Mouse (Mus musculus) T-cell, adult 2 months (primary cell): ENCODE results near the gene Ddr2.
"Not testable (repeated sequence)": the region's sequence is repeated elsewhere in the genome, so short reads cannot be mapped to it uniquely, and the experiment has no call there.

Source experiments
- DNase-seq: peaks from one replicate; pipeline ENCODE4 v3.0.0; 2022; ENCODE audit warnings: low spot score

Gene Ddr2

GRCm38 (mm10) chr1:170039402-170039801 is 71.2 kb downstream of the Ddr2 start:
- DNase-seq, result no peak

- no peak for DNase-seq
Measured at GRCm38 (mm10) chr1:170035575-170035974, 75.0 kb downstream of the Ddr2 start.

GRCm38 (mm10) chr1:170034961-170035360 is 75.6 kb downstream of the Ddr2 start:
- DNase-seq, result no peak

GRCm38 (mm10) chr1:170031656-170032055 is 78.9 kb downstream of the Ddr2 start:
- no peak for DNase-seq

GRCm38 (mm10) chr1:170014784-170015183 is 95.8 kb downstream of the Ddr2 start:
- no peak for DNase-seq

GRCm38 (mm10) chr1:170010716-170011505 is 99.7 kb downstream of the Ddr2 start:
- DNase-seq, result no peak

- DNase-seq, result no peak
Measured at GRCm38 (mm10) chr1:170009296-170009695, 101.3 kb downstream of the Ddr2 start.

- DNase-seq, result no peak
Measured at GRCm38 (mm10) chr1:170008432-170009220, 101.9 kb downstream of the Ddr2 start.

- DNase-seq, result no peak
Measured at GRCm38 (mm10) chr1:170006516-170006915, 104.0 kb downstream of the Ddr2 start.

- no peak for DNase-seq
Measured at GRCm38 (mm10) chr1:170005297-170005696, 105.3 kb downstream of the Ddr2 start.

GRCm38 (mm10) chr1:169993901-169994300 is 116.7 kb downstream of the Ddr2 start:
- not testable (repeated sequence) for DNase-seq

- DNase-seq, result no peak
Measured at GRCm38 (mm10) chr1:169986166-169986565, 124.4 kb downstream of the Ddr2 start.

- DNase-seq, result no peak
Measured at GRCm38 (mm10) chr1:169977621-169978020, 132.9 kb downstream of the Ddr2 start.

- DNase-seq, result no peak
Measured at GRCm38 (mm10) chr1:169971998-169972397, 138.6 kb downstream of the Ddr2 start.

- DNase-seq, result no peak
Measured at GRCm38 (mm10) chr1:169970936-169971335, 139.6 kb downstream of the Ddr2 start.

GRCm38 (mm10) chr1:169969516-169969886 is 141.1 kb downstream of the Ddr2 start:
- no peak for DNase-seq

GRCm38 (mm10) chr1:169968792-169969515 is 141.6 kb downstream of the Ddr2 start, which contains the start of gene Hsd17b7:
Hsd17b7 (minus strand) TSS chr1:169969241.
- peak; percentile 99 for DNase-seq

GRCm38 (mm10) chr1:169953106-169953505 is 157.5 kb downstream of the Ddr2 start:
- no peak for DNase-seq

- DNase-seq, result no peak
Measured at GRCm38 (mm10) chr1:169952636-169953035, 157.9 kb downstream of the Ddr2 start.

GRCm38 (mm10) chr1:169951561-169951960 is 159.0 kb downstream of the Ddr2 start:
- DNase-seq, result no peak

- DNase-seq, result no peak
Measured at GRCm38 (mm10) chr1:169950651-169951050, 159.9 kb downstream of the Ddr2 start.

- DNase-seq, result no peak
Measured at GRCm38 (mm10) chr1:169949981-169950380, 160.6 kb downstream of the Ddr2 start.

- no peak for DNase-seq
Measured at GRCm38 (mm10) chr1:169948866-169949265, 161.7 kb downstream of the Ddr2 start.
